ENCODE assay signal across 21 mouse cellular contexts in genomic region chr5:73380829-73381228, GRCm38 (mm10). TPM values are rescaled to one million over a fixed set of nuclear protein-coding genes. Genes with fewer than 3 reads are reported as not detected.
"Had no signal": no experiment of that assay in that cellular context is flagged by ENCODE, and none has a peak within 500 bp of the region (broad histone marks: within the 10 kb centered on the region; RNA-seq: fewer than 3 reads in every experiment).

No protein-coding gene starts in this region.

- DNase-seq: kidney, adult 2 months; kidney, postnatal 14 days; layer of hippocampus, postnatal 36 days; left cerebral cortex, postnatal 4 days; lung, embryonic 14.5 days; lung, postnatal 10 days; lung, postnatal 4 days; thymus, adult 2 months; thymus, postnatal 25 days had no signal

- H3K27ac ChIP-seq: kidney, embryonic 15.5 days; limb, embryonic 15.5 days; liver, embryonic 12.5 days; midbrain, embryonic 15.5 days; neural tube, embryonic 12.5 days; stomach, embryonic 15.5 days had no signal

- H3K9ac ChIP-seq: kidney, embryonic 15.5 days; limb, embryonic 15.5 days; liver, embryonic 12.5 days; lung, embryonic 14.5 days; midbrain, embryonic 15.5 days; neural tube, embryonic 12.5 days; stomach, embryonic 15.5 days had no signal

- H3K4me3 ChIP-seq: kidney, embryonic 15.5 days; limb, embryonic 15.5 days; liver, embryonic 12.5 days; megakaryocyte, embryonic 14.5 days; midbrain, embryonic 15.5 days; neural tube, embryonic 12.5 days; stomach, embryonic 15.5 days had no signal

- H3K4me2 ChIP-seq: kidney, embryonic 15.5 days; limb, embryonic 15.5 days; liver, embryonic 12.5 days; lung, embryonic 14.5 days; midbrain, embryonic 11.5 days; midbrain, embryonic 15.5 days; neural tube, embryonic 12.5 days; stomach, embryonic 15.5 days had no signal

- H3K36me3 ChIP-seq: kidney, embryonic 15.5 days; limb, embryonic 15.5 days; liver, embryonic 12.5 days; midbrain, embryonic 15.5 days; neural tube, embryonic 12.5 days; stomach, embryonic 15.5 days had no signal

- ATAC-seq: liver, embryonic 12.5 days; midbrain, embryonic 15.5 days had no signal

- H3K27me3 ChIP-seq: stomach, embryonic 15.5 days had no signal

- H3K4me1 ChIP-seq: limb, embryonic 15.5 days; liver, embryonic 12.5 days; neural tube, embryonic 12.5 days; stomach, embryonic 15.5 days had no signal

- H3K9me3 ChIP-seq: kidney, embryonic 15.5 days; limb, embryonic 15.5 days; liver, embryonic 12.5 days; megakaryocyte, embryonic 14.5 days; midbrain, embryonic 15.5 days; neural tube, embryonic 12.5 days; stomach, embryonic 15.5 days had no signal

RNA-seq across cellular contexts. Expression of gene Cwh43, which starts 25.0 kb away (rescaled TPM):
- total RNA-seq: monocyte, adult 5-6 weeks; neutrophil, adult 5-6 weeks had no signal
- polyA plus RNA-seq: liver, embryonic 12.5 days; liver, embryonic 16.5 days; lung, embryonic 14.5 days; midbrain, embryonic 11.5 days; neural tube, embryonic 12.5 days; spleen, adult 2 months had no signal

RNA-seq across cellular contexts. Expression of gene Ociad2, which starts 40.0 kb away (rescaled TPM):
- total RNA-seq: monocyte, adult 5-6 weeks had no signal
